Mouse (Mus musculus): ENCODE results near the gene Aff2.

The Aff2 gene

GRCm38 (mm10) chrX:69360238-69361054 lies at the start of gene Aff2:
Aff2 (plus strand) TSS chrX:69360294.
- DNase-seq, result peak; percentile 73 to 82

DNA sequence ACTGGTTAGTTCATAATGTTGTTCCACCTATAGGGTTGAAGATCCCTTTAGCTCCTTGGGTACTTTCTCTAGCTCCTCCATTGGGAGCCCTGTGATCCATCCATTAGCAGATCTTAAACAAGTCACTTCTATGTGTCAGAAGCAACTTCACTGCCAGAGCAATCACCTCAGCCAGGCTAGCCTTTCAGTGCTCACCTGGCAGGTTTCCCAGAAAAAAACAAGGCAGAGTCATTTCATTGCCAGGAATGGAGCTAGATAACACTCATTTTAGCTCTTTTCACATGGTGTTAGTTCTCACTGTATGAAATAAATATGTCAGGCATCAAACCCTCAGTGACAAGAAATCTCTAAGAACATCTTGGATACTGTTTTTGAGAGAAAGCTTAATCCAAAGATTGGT lies 22.8 kb upstream of the Aff2 start:
- peak; percentile 61 to 76 for DNase-seq

DNA sequence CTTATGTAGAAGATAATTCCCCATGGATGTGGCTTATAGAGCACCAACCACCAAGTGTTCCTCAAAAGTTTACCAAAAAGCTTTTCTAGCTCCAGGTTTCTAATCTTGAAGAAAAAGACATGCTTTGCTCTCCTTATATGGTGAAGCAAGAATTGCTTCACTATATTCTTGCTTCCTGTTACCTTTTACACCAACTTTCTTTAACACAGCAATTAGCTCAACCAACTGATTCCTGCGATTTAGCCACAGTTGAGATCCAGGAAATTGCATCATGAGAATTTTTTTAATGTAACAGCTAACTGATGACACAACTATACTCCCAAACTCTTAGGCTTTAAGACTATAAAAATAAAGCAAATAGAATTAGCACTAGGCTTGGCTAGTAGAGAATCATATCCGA lies 4.5 kb upstream of the Aff2 start:
- DNase-seq, result no peak

- DNase-seq, result peak; percentile 35 to 48
These were observed 734 bp upstream of the Aff2 start for GRCm38 (mm10) chrX:69359360-69359759.

DNA sequence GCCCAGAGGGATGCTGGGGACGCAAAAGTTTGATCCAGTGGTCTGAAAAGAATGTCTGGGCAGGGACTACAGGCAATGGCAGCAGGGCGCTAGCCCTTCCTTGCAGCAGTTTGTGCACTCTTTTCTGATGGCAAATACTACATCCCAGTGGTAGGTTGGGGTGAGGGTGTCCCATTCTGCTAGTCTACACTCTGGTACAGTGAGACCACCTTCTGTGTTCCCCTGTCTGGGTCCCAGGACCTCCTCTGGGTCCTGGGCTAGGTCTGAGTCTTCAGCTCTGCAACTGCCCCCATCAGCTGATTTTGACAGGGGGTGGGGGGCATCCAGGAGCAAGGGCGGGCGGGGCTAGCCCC lies 233 bp upstream of the Aff2 start:
- DNase-seq, result peak in 1 of 2 experiments; percentile 23

DNA sequence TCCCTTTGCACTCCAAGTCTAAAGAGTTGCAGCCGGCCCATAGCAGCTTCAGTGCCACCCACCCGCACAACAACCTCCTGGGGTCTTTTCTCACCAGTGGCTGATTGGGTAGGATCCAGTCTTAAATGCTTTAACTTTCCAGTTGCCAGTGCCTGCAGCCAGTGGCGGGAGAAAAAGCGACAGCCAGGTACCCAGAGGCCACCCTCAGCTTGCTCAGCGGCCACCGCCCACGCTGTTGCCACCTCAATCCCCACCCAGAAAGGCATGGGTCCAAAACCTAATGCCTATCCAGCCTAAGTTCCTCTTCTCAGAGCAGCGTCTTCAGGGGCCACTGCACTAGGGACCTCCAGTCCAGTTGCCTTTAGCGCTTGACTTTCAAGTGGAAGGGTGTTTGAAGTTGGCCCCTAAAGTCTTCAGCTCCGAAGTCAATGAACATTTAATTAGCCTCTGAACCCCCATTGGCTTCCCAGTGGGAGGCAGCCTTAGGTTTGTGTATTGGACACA lies 1.0 kb downstream of the Aff2 start:
- DNase-seq, result peak; percentile 32 to 39

DNA sequence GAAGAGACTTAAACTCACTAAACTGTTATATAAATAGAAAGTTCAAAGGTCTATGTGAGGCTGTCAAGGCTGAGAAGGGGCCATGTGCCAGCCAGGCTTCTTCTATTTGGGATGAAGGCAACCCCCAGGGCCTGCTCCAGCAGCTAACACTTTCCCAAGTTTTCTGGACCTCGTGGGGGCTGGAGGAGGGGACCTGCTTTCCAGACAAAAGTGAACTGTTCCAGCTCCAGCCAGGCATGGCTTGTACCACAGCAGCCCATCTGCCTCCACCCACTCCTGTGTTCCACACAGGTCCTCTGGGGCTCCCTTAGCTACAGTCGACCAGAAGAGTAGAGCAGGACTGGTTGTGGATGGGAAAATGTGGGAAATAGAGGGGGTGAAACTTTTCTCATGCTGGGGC lies 4.1 kb downstream of the Aff2 start:
- peak; percentile 11 to 40 for DNase-seq

DNA sequence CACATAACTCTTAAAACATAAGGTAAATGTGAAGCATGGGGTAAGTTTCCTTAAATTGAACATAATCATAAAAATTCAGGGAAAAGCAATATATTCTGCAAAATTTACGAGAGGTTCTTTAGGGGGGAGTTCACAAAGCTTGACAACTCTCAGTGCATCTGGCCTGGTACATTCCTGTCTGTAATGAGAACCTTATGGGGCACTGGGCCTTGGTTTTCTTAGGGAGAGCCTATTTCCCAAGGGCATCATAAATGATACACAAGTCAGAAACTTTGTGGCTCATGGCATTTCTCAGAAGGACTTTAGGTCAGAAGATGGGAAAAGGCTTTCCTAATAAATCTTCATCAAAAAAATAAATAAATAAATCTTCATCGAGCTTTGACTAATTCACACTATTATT lies 13.2 kb downstream of the Aff2 start:
- DNase-seq, result no peak

DNA sequence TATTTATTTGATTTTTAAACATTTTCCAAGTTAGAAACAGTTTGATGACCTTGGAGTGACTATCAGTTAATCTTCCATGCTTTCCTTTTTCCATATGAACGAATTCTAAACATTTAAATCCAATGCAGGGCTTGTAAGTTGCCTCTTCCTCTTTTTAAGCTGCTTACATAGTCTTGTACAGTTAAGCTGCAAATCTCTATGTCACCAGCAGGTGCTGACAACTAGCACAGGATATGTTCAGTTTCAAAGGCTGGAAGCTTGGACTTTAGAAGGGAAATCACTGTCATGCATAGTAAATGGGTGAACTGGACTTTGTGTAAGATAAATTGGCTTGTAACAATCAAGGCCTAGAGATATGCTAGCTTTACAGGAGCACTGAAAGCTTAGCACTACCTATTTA lies 29.6 kb downstream of the Aff2 start:
- peak; percentile 24 to 46 for DNase-seq

- DNase-seq, result no peak
These were observed 54.9 kb downstream of the Aff2 start for GRCm38 (mm10) chrX:69415043-69415442.

DNA sequence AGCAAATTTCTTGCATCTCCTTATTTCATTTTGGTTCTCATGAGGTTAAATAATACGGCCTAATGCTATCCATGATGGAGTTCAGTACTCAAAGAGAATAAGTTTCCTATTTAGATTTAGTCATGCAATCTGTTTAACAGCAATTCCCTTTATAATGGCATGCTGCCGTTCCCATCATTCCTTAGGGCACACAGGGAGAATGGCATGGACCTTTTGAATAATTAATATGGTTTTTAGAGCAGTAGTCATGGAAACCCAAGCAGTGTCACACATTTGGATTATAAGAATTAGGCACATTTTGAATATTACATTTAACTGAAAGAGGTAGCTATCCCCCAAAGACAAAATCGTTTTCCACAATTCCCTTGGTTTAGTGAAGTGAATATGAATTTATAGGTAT lies 78.3 kb downstream of the Aff2 start:
- DNase-seq, result no peak

DNA sequence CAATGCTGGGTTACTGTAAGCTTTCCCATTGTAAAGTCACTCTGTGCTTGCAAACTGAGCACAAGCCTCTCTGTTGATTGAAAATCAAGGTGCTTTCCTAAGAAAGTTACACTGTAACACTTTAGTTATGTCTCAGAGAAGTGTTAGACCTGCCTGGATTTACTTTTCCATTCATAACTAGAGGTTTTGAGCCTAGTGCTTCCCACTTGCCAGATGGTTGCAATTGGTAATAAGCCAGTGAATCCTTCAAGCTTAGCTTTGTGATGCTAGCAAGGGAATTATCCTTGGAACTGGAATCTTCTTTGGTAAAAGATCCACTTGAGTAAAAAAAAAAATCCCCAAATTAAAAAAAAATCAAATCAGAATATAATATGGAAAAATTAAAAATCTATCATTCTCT lies 81.8 kb downstream of the Aff2 start:
- DNase-seq, result peak; percentile 54 to 63

DNA sequence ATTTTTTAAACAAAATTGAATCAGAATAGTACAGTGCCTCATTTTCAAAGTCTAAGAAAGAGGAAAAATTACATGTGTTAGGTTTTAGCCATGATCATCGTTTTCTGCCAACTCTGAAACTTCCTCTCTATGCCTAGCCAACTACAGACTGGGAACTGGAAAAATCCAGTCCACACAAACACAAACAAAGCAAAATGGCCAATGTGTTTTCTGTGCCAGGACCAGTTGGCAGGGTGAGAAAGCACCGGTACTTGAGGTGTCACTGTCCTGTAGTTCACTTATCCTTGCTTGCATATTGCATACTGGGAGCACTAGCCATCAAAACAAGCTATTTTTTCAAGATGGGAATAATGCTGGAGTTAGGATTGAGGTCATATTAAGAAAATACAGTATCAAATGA lies 100.8 kb downstream of the Aff2 start:
- DNase-seq, result peak in 1 of 2 experiments; percentile 33

- DNase-seq, result no peak
These were observed 142.0 kb downstream of the Aff2 start for GRCm38 (mm10) chrX:69502061-69502460.

DNA sequence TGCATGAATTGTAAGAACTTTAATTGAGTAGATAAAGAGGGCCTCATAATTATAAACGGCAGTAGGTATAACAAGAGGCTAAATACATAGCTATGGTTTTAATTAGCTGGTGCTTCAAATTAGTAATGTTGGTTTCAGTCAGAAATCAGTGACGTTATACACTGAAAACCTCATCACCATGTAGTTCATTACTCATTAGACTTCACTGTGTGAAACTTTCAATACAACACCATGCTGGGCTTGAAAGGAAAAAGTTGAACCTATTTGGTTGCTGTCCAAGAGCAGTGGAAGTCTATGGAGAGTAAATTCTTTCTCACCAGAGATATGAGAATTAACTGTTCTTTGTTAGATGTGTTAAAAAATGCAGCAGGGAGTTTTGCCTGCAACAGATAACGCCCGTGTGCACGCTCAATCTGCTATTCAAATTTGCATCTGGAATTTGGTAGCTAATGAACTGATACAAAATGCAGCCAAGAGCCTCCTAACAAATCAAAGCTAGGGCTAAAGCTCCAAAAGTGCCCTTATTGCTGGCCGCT lies 158.0 kb downstream of the Aff2 start:
- DNase-seq, result no peak

DNA sequence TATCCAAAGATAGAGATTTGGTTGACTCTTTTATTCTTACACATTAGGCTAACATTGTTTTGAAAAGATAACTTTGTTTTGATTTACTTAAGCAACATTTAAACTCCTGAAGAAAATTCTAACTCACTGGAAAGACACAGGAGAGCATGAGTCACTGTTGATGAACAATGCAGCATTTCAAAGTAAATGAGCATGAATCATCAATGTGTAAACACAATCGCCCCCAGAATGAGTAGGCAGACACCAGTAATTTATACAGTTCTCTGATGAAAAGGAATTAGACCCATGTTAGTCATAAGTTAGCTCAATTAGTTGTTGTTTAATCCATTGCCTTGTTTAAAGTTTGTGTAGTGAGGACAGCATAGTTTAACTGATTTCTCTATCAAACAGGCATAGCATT lies 180.7 kb downstream of the Aff2 start:
- DNase-seq, result no peak

DNA sequence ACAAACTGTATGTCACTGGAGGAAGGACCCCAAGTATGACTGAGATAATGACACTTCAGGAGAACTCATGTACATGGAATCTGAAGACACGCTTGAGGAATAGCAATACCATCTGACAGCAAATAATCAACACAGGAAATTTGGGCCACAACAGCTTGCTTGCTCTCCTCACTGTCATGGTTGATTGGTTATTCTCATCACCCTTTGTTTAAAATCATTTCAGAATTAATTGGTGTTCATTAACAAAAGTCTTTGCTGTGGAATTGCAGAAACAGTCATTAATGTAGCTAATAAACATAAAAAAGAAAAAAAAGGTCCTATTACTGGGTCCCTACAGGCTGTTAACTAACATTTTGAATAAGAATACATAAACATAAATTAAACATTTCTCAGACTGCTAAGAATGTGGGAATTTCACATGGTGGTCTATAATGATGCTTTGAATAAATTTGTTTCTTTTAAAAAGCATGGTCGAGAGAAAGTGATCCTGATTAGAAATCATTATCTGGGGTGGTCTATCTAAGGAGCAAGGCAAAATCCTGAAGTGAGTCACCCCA lies 219.9 kb downstream of the Aff2 start:
- no peak for DNase-seq

- DNase-seq, result peak; percentile 73 to 82
These were observed 248.7 kb downstream of the Aff2 start for GRCm38 (mm10) chrX:69608793-69609192.

- no peak for DNase-seq
These were observed 302.9 kb downstream of the Aff2 start for GRCm38 (mm10) chrX:69663038-69663437.

DNA sequence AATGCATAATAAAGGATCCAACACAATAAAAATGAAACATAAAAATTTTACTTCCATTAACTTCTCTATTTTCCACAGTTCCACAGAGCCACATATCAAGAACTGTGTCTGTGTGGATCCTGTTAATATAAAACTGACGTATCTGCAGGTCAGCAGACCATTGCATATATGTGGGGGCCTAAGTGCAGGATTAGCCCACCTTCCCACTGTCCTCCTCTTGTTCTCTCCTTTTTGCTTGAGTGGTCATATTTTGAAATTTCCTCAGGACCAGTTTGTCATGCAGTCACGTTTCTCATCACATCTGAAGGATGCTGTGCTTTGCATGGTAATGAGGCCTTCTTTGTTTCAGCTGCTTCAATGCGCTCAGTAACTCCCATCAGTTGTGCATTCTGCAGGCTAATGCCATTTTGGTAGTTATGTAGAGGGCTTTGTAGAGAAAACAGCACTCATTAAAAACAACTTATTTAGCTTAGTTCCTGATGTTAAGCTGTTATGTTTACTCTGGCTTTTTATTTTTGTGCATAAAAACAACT lies 306.1 kb downstream of the Aff2 start:
- no peak for DNase-seq

DNA sequence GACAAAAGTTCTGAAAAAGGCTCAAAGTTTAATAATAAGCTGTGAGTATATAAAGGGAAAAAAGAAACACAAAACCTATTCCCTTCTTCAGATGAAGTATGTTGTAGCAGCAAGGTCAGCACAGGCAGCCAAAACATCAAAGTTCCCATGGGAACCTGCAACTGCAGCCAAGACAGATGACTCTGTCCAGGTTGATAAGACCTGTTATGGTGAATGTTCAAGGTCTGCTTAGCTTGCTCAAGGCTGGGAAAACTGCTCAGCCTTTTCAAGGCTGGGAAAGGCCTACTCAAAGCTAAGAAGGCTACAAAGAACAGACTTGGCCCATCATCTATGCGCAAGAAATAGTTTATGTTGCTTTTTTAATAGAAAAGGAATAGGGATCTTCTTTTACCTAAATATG lies 315.6 kb downstream of the Aff2 start:
- DNase-seq, result no peak

DNA sequence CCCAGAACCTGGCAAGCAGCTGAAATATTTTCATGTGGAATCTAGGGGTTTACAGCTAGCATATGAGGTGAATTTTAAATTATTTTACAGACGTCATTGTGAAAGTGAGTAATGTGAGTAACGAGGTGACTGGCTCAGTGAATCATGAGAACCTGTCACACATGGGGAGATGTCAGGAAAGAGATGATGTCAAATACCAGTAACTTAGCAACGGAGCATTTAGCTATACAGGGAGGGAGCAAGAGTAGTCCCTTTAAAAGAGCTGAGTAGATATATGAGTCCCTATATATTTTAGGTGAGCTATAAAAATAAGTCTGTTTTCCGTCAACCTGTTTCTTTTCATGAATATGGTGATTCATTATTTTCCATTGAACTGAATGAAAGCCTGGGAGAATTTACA lies 338.7 kb downstream of the Aff2 start:
- DNase-seq, result no peak

GRCm38 (mm10) chrX:69738972-69739371 lies 378.9 kb downstream of the Aff2 start:
- DNase-seq, result no peak

Measured in cerebellum, postnatal 10 days (tissue).